ENCODE assay signal across 9 mouse cellular contexts in the genomic region with DNA sequence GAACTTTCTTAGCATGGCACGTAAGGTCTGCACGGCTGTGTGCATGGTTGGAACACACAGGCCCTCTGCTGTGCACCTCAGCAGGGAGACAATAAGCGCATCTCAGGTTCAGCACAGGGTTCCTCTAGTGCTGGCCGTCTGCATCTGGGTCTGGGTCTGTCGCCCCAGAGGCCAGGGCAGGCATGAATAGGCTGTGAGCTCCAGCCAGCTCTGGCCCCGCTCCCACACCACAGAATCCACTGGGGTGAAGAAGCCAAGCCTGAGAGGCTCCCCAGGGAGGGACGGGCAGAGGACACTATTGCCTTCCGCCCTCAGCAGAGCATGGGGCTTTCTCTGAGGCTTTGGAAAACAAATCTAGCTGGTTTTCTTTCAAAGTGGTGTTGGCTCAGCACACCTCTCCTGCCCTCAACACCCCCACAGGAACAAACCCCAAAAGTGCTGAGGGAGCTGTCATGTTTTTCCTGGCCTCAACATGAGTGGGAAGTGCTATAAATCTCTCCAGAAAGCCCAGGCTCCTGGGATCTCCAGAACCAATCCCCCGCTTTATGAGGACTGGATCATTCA.
DNase-seq lines count a peak whose midpoint lies in the region; ATAC-seq and TF ChIP-seq lines count a peak whose summit lies in the region.
"Had no signal": no experiment of that assay in that cellular context is flagged by ENCODE, and none has a peak within 500 bp of the region (broad histone marks: within the 10 kb centered on the region; RNA-seq: fewer than 3 reads in every experiment).

No protein-coding gene starts in this region.

- peak overlapping the region; percentile 86 for H3K27ac ChIP-seq in embryonic facial prominence, embryonic 14.5 days (replicated peaks; ENCODE audit: low read depth, low read length)
- peak overlapping the region; percentile 48; the same call in 1 of the 2 replicates for H3K27ac ChIP-seq in hindbrain, postnatal 0 days
- H3K27ac ChIP-seq in olfactory bulb, adult 2 months (ENCODE audit: insufficient read depth, low read depth, low read length), result 0 out of 2 replicates have a peak overlapping the region, but pooled peaks have one; percentile 36

- DNase-seq in frontal cortex, adult 2 months (ENCODE audit: extremely low spot score in 1 of 2, low spot score in 1 of 2), result no peak
- peak; percentile 87 for DNase-seq in Muller cell, postnatal 12 days (ENCODE audit: inconsistent ontology term)
- DNase-seq in embryonic facial prominence, embryonic 14.5 days (ENCODE audit: low spot score), result no peak
- peak; percentile 45 for DNase-seq in hindbrain, postnatal 0 days (ENCODE audit: low spot score)
- no peak for DNase-seq in frontal cortex, postnatal 14 days (ENCODE audit: low spot score in 2 of 2)

- ATAC-seq in frontal cortex, adult (ENCODE audit: low TSS enrichment), result 0 out of 2 replicates have a peak, but pooled peaks have one; percentile 38
- peak; percentile 27; the same call in 1 of the 2 replicates for ATAC-seq in embryonic facial prominence, embryonic 14.5 days (ENCODE audit: low read depth)
- peak; percentile 55; the same call in 1 of the 2 replicates for ATAC-seq in hindbrain, postnatal 0 days
- no peak for ATAC-seq in erythroblast, adult 5-6 weeks (replicated peaks; ENCODE audit: low FRiP score, poor library complexity, severe bottlenecking)

- H3K9me3 ChIP-seq in embryonic facial prominence, embryonic 14.5 days (ENCODE audit: control insufficient read depth, low read length), result 0 out of 2 replicates have a peak, but pooled peaks cover 6% of the 10 kb centered on the region
- no peaks in the 10 kb centered on the region for H3K9me3 ChIP-seq in hindbrain, postnatal 0 days (ENCODE audit: low read length)

- H3K4me1 ChIP-seq in embryonic facial prominence, embryonic 14.5 days (ENCODE audit: control insufficient read depth, insufficient read depth, low read length), result peaks cover 45% of the 10 kb centered on the region
- H3K4me1 ChIP-seq in hindbrain, postnatal 0 days (ENCODE audit: insufficient read depth, low read length), result peaks cover 22% of the 10 kb centered on the region
- peaks cover 16% of the 10 kb centered on the region for H3K4me1 ChIP-seq in olfactory bulb, adult 2 months (ENCODE audit: control insufficient read depth, insufficient read depth, low read length)

- no peak for TF ChIP-seq CTCF in hindbrain, postnatal 0 days (IDR thresholded peaks at IDR 0.05; ENCODE audit: low read depth)
- TF ChIP-seq CTCF in olfactory bulb, adult 2 months (IDR thresholded peaks at IDR 0.05; ENCODE audit: insufficient read depth, low read depth, low read length), result no peak

- no peaks in the 10 kb centered on the region for H3K27me3 ChIP-seq in embryonic facial prominence, embryonic 14.5 days (replicated peaks; ENCODE audit: control insufficient read depth, insufficient read depth, low read length)
- H3K27me3 ChIP-seq in hindbrain, postnatal 0 days (ENCODE audit: insufficient read depth, low read length), result no peaks in the 10 kb centered on the region
- H3K27me3 ChIP-seq: megakaryocyte, embryonic 14.5 days had no signal

- WGBS in embryonic facial prominence, embryonic 14.5 days, result 57% methylated on average over 9 of the region's 9 CpGs
- WGBS in hindbrain, postnatal 0 days, result 41% methylated on average over 9 of the region's 9 CpGs
- WGBS in olfactory bulb, adult 2 months, result 70% methylated on average over 9 of the region's 9 CpGs

- no peak for TF ChIP-seq POLR2A in olfactory bulb, adult 2 months (IDR thresholded peaks at IDR 0.05; ENCODE audit: insufficient read depth, low read depth, low read length)

- no peak overlapping the region for H3K4me3 ChIP-seq in embryonic facial prominence, embryonic 14.5 days (ENCODE audit: low read depth, low read length)
- no peak overlapping the region for H3K4me3 ChIP-seq in hindbrain, postnatal 0 days (ENCODE audit: low read length)
- H3K4me3 ChIP-seq in olfactory bulb, adult 2 months (ENCODE audit: insufficient read depth, low read depth, low read length), result no peak overlapping the region
- H3K4me3 ChIP-seq: megakaryocyte, embryonic 14.5 days had no signal

- H3K36me3 ChIP-seq in embryonic facial prominence, embryonic 14.5 days (ENCODE audit: control insufficient read depth, insufficient read depth, low read length), result no peaks in the 10 kb centered on the region
- H3K36me3 ChIP-seq in hindbrain, postnatal 0 days (ENCODE audit: insufficient read depth, low read length), result no peaks in the 10 kb centered on the region

- H3K4me2 ChIP-seq in embryonic facial prominence, embryonic 14.5 days (ENCODE audit: low read depth, low read length), result 0 out of 2 replicates have a peak overlapping the region, but pooled peaks have one; percentile 10
- no peak overlapping the region for H3K4me2 ChIP-seq in hindbrain, postnatal 0 days (ENCODE audit: low read depth, low read length)

- H3K9ac ChIP-seq in embryonic facial prominence, embryonic 14.5 days (ENCODE audit: low read depth, low read length), result no peak overlapping the region
- H3K9ac ChIP-seq in hindbrain, postnatal 0 days (replicated peaks; ENCODE audit: low read length), result no peak overlapping the region

Comparison
In these comparisons a context has a peak if more than half of its experiments do, and no peak if none do; other contexts are left out.
1. DNase-seq: peak in Muller cell, postnatal 12 days (single experiment) and hindbrain, postnatal 0 days (single experiment); none in frontal cortex, adult 2 months (0 of 2), embryonic facial prominence, embryonic 14.5 days (single experiment) and frontal cortex, postnatal 14 days (0 of 2).
2. H3K27ac ChIP-seq: peak in every context shown above with its lines; median percentile 86 in embryonic facial prominence, embryonic 14.5 days; 48 in hindbrain, postnatal 0 days; 36 in olfactory bulb, adult 2 months.